Mouse (Mus musculus) neural tube, embryonic 15.5 days (tissue): ENCODE results near the gene Rbm25. TPM values are rescaled to one million over a fixed set of nuclear protein-coding genes. Genes with fewer than 3 reads are reported as not detected.

Source experiments
- ATAC-seq: fragments of 200-750 bp; cut with Nextera tagmentation; 2 replicates; pipeline ENCODE4 v1.8.0; 2017; ENCODE audit warnings: mild to moderate bottlenecking, moderate TSS enrichment, moderate library complexity; ENCODE audit not compliant: low FRiP score
- H3K27ac ChIP-seq: fragments of 300-500 bp; sonication (generic); replicated peaks from 2 replicates; pipeline ENCODE4 v1.5.1; 2015; ENCODE audit warnings: mild to moderate bottlenecking, inconsistent platforms
- H3K27me3 ChIP-seq: fragments of 300-500 bp; sonication (generic); replicated peaks from 2 replicates; pipeline ENCODE4 v1.6.1; 2015; ENCODE audit warnings: inconsistent platforms
- H3K36me3 ChIP-seq: fragments of 300-500 bp; sonication (generic); 2 replicates; pipeline ENCODE4 v1.6.1; 2015; ENCODE audit warnings: inconsistent platforms
- H3K4me1 ChIP-seq: fragments of 300-500 bp; sonication (generic); 2 replicates; pipeline ENCODE4 v1.6.1; 2015; ENCODE audit warnings: inconsistent platforms
- H3K4me2 ChIP-seq: fragments of 300-500 bp; sonication (generic); 2 replicates; pipeline ENCODE4 v1.6.1; 2015; ENCODE audit warnings: inconsistent platforms, mild to moderate bottlenecking, moderate library complexity
- H3K4me3 ChIP-seq: fragments of 300-500 bp; sonication (generic); replicated peaks from 2 replicates; pipeline ENCODE4 v1.5.1; 2015; ENCODE audit warnings: mild to moderate bottlenecking, inconsistent platforms
- H3K9ac ChIP-seq: fragments of 300-500 bp; sonication (generic); replicated peaks from 2 replicates; pipeline ENCODE4 v1.6.1; 2015; ENCODE audit warnings: mild to moderate bottlenecking, inconsistent platforms
- H3K9me3 ChIP-seq: fragments of 300-500 bp; sonication (generic); replicated peaks from 2 replicates; pipeline ENCODE4 v1.6.1; 2016; ENCODE audit warnings: inconsistent platforms
- WGBS: fragments of 180-500 bp; shearing (Covaris S2); methylation state at CpG from one replicate; pipeline ENCODE4 v1.1.7; 2015; ENCODE audit warnings: mixed read lengths; 5-methylcytosine and 5-hydroxymethylcytosine counted together
- polyA plus RNA-seq: library from polyadenylated mRNA; unstranded; fragments of >200 nt; fragmentation: Nextera tagmentation; extraction: Ambion mirVana; gene quantifications from 2 replicates; pipeline ENCODE4 v1.2.1, GENCODE M21; 2015

The Rbm25 gene
- polyA plus RNA-seq, 1 experiment from 2014 or later = 226 TPM

DNA sequence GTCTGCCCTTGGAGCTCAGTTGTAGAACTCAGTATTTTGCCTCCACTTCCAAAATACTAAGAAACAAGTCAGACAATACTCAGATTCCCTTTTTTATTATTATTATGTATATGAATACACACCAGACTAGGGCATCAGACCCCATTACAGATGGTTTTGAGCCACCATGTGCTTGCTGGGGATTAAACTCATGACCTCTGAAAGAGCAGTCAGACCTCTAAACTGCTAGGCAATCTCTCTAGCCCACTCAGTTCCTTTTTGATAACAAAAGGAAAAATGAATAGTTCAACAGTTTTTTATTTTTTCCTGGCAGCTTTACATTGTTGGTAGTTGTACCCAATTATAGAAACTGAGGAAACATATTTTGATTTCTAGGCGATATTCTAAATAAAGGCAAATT is 54.4 kb downstream of the Rbm25 start:
- Histone ChIP-seq H3K9me3 (no peaks in the 10 kb centered on the region), H3K27ac (no peak overlapping the region), H3K9ac (no peak overlapping the region), H3K4me3 (no peak overlapping the region), H3K4me2 (no peak overlapping the region), H3K27me3 (no peaks in the 10 kb centered on the region), H3K4me1 (peaks cover 21% of the 10 kb centered on the region), H3K36me3 (peaks cover 14% of the 10 kb centered on the region)
- no peak for ATAC-seq
- WGBS = 98% methylated on average over 1 of the region's 1 CpGs

- Histone ChIP-seq H3K27ac (peak overlapping the region; percentile 96), H3K4me2 (no peak overlapping the region), H3K9ac (no peak overlapping the region), H3K4me1 (peaks cover 27% of the 10 kb centered on the region), H3K27me3 (no peaks in the 10 kb centered on the region), H3K4me3 (no peak overlapping the region), H3K36me3 (peaks cover 7% of the 10 kb centered on the region), H3K9me3 (no peaks in the 10 kb centered on the region)
- no peak for ATAC-seq
- 90% methylated on average over 9 of the region's 9 CpGs for WGBS
These were observed 55.7 kb downstream of the Rbm25 start for GRCm38 (mm10) chr12:83686575-83687350.

GRCm38 (mm10) chr12:83687934-83688315 is 56.9 kb downstream of the Rbm25 start, which contains the start of gene Psen1:
Gene Psen1, plus strand, starts transcription at chr12:83688152.
- Histone ChIP-seq H3K27me3 (no peaks in the 10 kb centered on the region), H3K9me3 (no peaks in the 10 kb centered on the region), H3K4me1 (peaks cover 27% of the 10 kb centered on the region), H3K36me3 (peaks cover 11% of the 10 kb centered on the region), H3K4me3 (peak within 1 kb of the TSS; percentile 99), H3K9ac (peak within 1 kb of the TSS; percentile 86), H3K4me2 (peak within 1 kb of the TSS; percentile 67), H3K27ac (peak within 1 kb of the TSS; percentile 96)
- under 1% methylated on average over 37 of the region's 38 CpGs for WGBS
- peak; percentile 99 for ATAC-seq

DNA sequence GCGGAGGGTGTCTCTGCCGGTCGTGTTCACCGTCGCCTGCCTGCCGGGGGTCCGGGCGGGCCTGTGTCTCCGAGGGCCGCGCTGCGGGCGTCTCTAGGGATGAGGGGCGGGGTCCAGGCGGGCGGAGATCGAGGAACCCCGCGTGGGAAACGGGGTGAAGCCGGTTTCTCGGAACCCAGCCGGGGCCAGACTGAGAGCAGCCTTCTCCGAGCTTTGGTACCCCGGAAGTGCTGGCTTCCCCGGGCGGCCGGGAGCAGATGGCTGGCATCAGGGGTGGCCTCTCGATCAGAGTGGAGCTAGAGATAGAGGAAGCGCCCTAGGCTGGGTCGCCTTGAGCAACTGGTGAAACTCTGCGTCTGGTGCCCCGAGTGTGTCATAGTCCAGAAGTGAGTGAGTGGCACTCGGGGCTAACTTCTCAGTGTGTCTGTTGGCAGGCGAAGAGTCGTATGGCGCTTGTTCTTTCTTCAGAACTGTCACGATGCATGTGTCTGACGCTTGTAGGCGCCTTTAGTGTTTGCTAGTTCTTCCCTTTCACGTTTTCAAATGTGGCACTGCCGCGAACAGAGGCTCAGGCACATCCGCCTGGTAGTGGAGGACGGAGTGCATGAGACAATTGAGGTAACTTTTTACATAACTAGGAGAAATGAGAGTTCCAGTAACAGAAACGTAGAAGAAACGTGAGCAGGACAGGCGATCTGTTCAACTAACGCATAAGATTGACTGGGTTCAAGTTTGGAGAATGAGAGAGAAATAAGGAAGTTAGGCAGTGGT is 57.5 kb downstream of the Rbm25 start:
- Histone ChIP-seq H3K4me1 (peaks cover 27% of the 10 kb centered on the region), H3K4me2 (peak overlapping the region; percentile 67), H3K36me3 (peaks cover 9% of the 10 kb centered on the region), H3K27me3 (no peaks in the 10 kb centered on the region), H3K27ac (peak overlapping the region; percentile 96), H3K9ac (peak overlapping the region; percentile 86), H3K4me3 (peak overlapping the region; percentile 99), H3K9me3 (no peaks in the 10 kb centered on the region)
- WGBS = under 1% methylated on average over 49 of the region's 49 CpGs
- peak; percentile 84 for ATAC-seq

- 24% methylated on average over 6 of the region's 6 CpGs for WGBS
- H3K27me3 ChIP-seq = no peaks in the 10 kb centered on the region
- peaks cover 27% of the 10 kb centered on the region for H3K4me1 ChIP-seq
- H3K4me3 ChIP-seq = peak overlapping the region; percentile 99
- peak overlapping the region; percentile 86 for H3K9ac ChIP-seq
- 0 out of 2 replicates have a peak, but pooled peaks cover 6% of the 10 kb centered on the region for H3K36me3 ChIP-seq
- peak overlapping the region; percentile 67 for H3K4me2 ChIP-seq
- no peaks in the 10 kb centered on the region for H3K9me3 ChIP-seq
- peak overlapping the region; percentile 96 for H3K27ac ChIP-seq
- ATAC-seq = no peak
These were observed 58.0 kb downstream of the Rbm25 start for GRCm38 (mm10) chr12:83689087-83689432.

DNA sequence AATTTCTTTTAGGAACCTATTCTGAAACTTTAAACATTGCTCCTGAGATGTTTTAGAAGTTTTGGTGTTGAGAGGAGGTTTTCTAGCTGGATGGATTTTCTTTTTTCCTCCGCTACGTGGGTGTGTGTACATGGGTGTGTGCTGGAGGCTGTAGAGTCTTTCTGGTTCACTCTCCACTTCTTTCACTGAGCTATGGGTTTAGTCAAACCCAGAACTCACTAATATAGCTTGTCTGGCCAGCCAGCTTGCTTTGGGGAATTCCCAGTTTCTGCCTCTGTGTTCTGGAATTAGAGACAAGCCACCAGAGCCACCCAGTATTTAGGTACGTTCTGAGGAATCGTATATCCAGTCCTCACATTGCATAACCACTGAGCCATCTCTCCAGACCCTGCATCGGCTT is 63.0 kb downstream of the Rbm25 start:
- H3K27me3 ChIP-seq = no peaks in the 10 kb centered on the region
- H3K9me3 ChIP-seq = no peaks in the 10 kb centered on the region
- peaks cover 18% of the 10 kb centered on the region for H3K4me1 ChIP-seq
- ATAC-seq = no peak
- H3K36me3 ChIP-seq = 0 out of 2 replicates have a peak, but pooled peaks cover 6% of the 10 kb centered on the region
- H3K9ac ChIP-seq = no peak overlapping the region
- 96% methylated on average over 5 of the region's 5 CpGs for WGBS
- no peak overlapping the region for H3K27ac ChIP-seq
- no peak overlapping the region for H3K4me3 ChIP-seq
- no peak overlapping the region for H3K4me2 ChIP-seq

DNA sequence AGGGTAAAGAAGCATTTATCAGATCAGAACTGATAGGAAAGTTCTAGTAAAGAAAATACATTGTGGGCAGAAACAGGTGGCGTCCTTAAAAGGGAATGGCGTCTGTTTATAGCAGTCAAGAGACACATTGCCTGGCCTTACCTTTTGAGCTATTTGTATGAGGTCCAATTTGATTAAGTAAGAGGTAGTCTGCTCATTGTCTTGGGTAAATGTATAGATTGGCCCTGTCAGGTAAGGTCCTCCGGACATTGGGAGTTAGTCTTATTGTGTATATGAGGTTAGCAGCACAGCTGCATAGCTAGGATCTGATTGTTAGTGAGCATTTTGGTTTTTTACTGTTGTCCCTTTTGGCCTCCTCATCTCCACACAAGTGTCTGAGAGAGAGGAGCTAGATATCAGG is 63.6 kb downstream of the Rbm25 start:
- no peak overlapping the region for H3K9ac ChIP-seq
- ATAC-seq = no peak
- no peaks in the 10 kb centered on the region for H3K27me3 ChIP-seq
- H3K9me3 ChIP-seq = no peaks in the 10 kb centered on the region
- WGBS = 89% methylated on average over 3 of the region's 3 CpGs
- no peak overlapping the region for H3K27ac ChIP-seq
- peaks cover 11% of the 10 kb centered on the region for H3K4me1 ChIP-seq
- no peak overlapping the region for H3K4me2 ChIP-seq
- no peak overlapping the region for H3K4me3 ChIP-seq
- H3K36me3 ChIP-seq = 0 out of 2 replicates have a peak, but pooled peaks cover 6% of the 10 kb centered on the region

GRCm38 (mm10) chr12:83698637-83699036 is 67.6 kb downstream of the Rbm25 start:
- Histone ChIP-seq H3K27ac (no peak overlapping the region), H3K9ac (no peak overlapping the region), H3K36me3 (0 out of 2 replicates have a peak, but pooled peaks cover 10% of the 10 kb centered on the region), H3K4me3 (no peak overlapping the region), H3K9me3 (no peaks in the 10 kb centered on the region), H3K4me1 (no peaks in the 10 kb centered on the region), H3K4me2 (no peak overlapping the region), H3K27me3 (no peaks in the 10 kb centered on the region)
- WGBS = 94% methylated on average over 4 of the region's 4 CpGs
- no peak for ATAC-seq

DNA sequence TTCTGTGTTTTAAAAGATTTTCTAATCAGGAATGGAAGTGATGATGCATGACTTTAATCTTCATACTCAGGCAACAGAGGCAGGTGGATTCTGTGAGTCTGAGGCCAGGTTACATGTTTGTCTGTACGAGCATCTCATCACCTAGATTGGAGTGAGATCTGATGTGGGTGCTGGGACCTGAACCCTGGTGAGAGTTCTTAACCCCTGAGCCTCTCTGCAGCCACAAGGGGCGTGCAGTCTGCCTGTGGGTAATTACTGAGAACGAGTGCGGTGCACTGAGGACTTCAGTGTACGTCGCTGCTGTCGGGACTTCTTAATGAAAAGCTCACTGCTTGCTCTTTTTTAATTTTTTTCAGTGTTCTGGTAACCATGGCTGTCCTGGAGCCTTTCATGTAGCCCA is 70.6 kb downstream of the Rbm25 start:
- Histone ChIP-seq H3K27me3 (no peaks in the 10 kb centered on the region), H3K4me1 (no peaks in the 10 kb centered on the region), H3K4me2 (no peak overlapping the region), H3K4me3 (no peak overlapping the region), H3K9me3 (no peaks in the 10 kb centered on the region), H3K27ac (no peak overlapping the region), H3K9ac (no peak overlapping the region), H3K36me3 (peaks cover 13% of the 10 kb centered on the region; the same call in 1 of the 2 replicates)
- WGBS = 91% methylated on average over 7 of the region's 7 CpGs
- ATAC-seq = no peak

DNA sequence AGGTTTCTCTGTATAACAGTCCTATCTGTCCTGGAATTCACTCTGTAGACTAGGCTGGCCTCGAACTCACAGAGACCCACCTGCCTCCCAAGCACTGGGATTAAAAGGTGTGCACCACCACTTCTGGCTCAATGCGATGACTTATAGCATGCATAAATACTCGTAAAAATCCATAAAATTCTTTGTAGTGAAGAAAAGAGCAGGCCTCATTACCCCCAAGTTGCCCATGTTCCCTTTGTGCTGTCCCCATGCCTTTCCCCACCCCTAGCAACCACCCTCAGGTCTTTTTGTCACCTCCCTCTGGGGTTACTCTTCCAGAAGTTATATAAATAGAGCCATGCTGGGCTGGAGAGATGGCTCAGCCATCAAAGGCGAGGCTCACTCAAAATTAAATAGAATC is 71.8 kb downstream of the Rbm25 start:
- Histone ChIP-seq H3K4me1 (no peaks in the 10 kb centered on the region), H3K9ac (no peak overlapping the region), H3K4me2 (no peak overlapping the region), H3K36me3 (peaks cover 13% of the 10 kb centered on the region; the same call in 1 of the 2 replicates), H3K27ac (no peak overlapping the region), H3K27me3 (no peaks in the 10 kb centered on the region), H3K9me3 (no peaks in the 10 kb centered on the region), H3K4me3 (no peak overlapping the region)
- ATAC-seq = no peak
- WGBS = 29% methylated on average over 4 of the region's 4 CpGs

- H3K27ac ChIP-seq = no peak overlapping the region
- no peak for ATAC-seq
- H3K9ac ChIP-seq = no peak overlapping the region
- H3K9me3 ChIP-seq = no peaks in the 10 kb centered on the region
- H3K27me3 ChIP-seq = no peaks in the 10 kb centered on the region
- H3K36me3 ChIP-seq = peaks cover 12% of the 10 kb centered on the region
- peaks cover under 1% of the 10 kb centered on the region; the same call in 1 of the 2 replicates for H3K4me1 ChIP-seq
- H3K4me3 ChIP-seq = no peak overlapping the region
- no peak overlapping the region for H3K4me2 ChIP-seq
- WGBS = 75% methylated on average over 4 of the region's 4 CpGs
These were observed 75.9 kb downstream of the Rbm25 start for GRCm38 (mm10) chr12:83706951-83707350.
